Mouse (Mus musculus): ENCODE measurements around the gene Atat1. TPM values are rescaled to one million over a fixed set of nuclear protein-coding genes. Genes with fewer than 3 reads are reported as not detected.

The Atat1 gene
- total RNA-seq, 2 experiments from 2014 or later, result 3.0 to 4.6 TPM

Small RNA genes lying within 50 kb of the gene (microRNA-seq; reads per million reads assigned to microRNA genes)
- gene Gm28033 (ENCODE audit: borderline replicate concordance in 2 of 2) (0 reads per million in 2 experiments), gene Mir1894 (ENCODE audit: borderline replicate concordance in 2 of 2) (0 reads per million in 2 experiments)

Other genes starting within 250 kb of the Atat1 start
- 10 to 100 TPM in 1 of 2 experiments, 1 to 10 TPM in 1; 9.9 to 14.7 TPM for gene Vars2, start 242.5 kb downstream of the Atat1 start, total RNA-seq (2021)
- gene Gtf2h4, start 236.3 kb downstream of the Atat1 start, total RNA-seq (2021), result 10 to 100 TPM; 14.7 to 15.3 TPM
- 10 to 100 TPM; 14.1 to 16.1 TPM for gene Ddr1, start 205.5 kb downstream of the Atat1 start, total RNA-seq (2021)
- 1 to 10 TPM; 4.0 to 4.5 TPM for gene Ier3, start 88.4 kb downstream of the Atat1 start, total RNA-seq (2021)
- gene Flot1, start 86.8 kb downstream of the Atat1 start, total RNA-seq (2021), result 10 to 100 TPM; 41.0 to 46.3 TPM
- 10 to 100 TPM; 39.2 to 54.5 TPM for gene Tubb5, start 71.8 kb downstream of the Atat1 start, total RNA-seq (2021)
- 1 to 10 TPM; 3.7 to 5.2 TPM for gene Mdc1, start 68.6 kb downstream of the Atat1 start, total RNA-seq (2021)
- gene Nrm, start 48.8 kb downstream of the Atat1 start, total RNA-seq (2021), result 1 to 10 TPM in 1 of 2 experiments, under 1 TPM in 1; 0.74 to 1.6 TPM
- gene Ppp1r18, start 44.5 kb downstream of the Atat1 start, total RNA-seq (2021), result 1 to 10 TPM; 4.8 to 8.0 TPM
- 10 to 100 TPM; 14.8 to 15.2 TPM for gene Dhx16, start 30.3 kb downstream of the Atat1 start, total RNA-seq (2021)
- gene 2310061I04Rik, start 12.6 kb downstream of the Atat1 start, total RNA-seq (2021), result 10 to 100 TPM; 62.4 to 86.6 TPM
- gene Mrps18b, start 6.3 kb upstream of the Atat1 start, total RNA-seq (2021), result 10 to 100 TPM; 52.8 to 59.6 TPM
- 10 to 100 TPM; 17.7 to 25.5 TPM for gene Ppp1r10, start 6.4 kb upstream of the Atat1 start, total RNA-seq (2021)
- gene Abcf1, start 59.7 kb upstream of the Atat1 start, total RNA-seq (2021), result 10 to 100 TPM; 64.6 to 68.1 TPM
- gene Gnl1, start 69.8 kb upstream of the Atat1 start, total RNA-seq (2021), result 10 to 100 TPM; 14.7 to 16.1 TPM
- gene Prr3, start 70.2 kb upstream of the Atat1 start, total RNA-seq (2021), result 1 to 10 TPM; 2.6 to 3.9 TPM
- 1 to 10 TPM; 1.6 to 1.7 TPM for gene H2-T24, start 110.5 kb upstream of the Atat1 start, total RNA-seq (2021)
- 1 to 10 TPM; 6.2 to 8.7 TPM for gene H2-T23, start 122.8 kb upstream of the Atat1 start, total RNA-seq (2021)
- gene H2-T22, start 132.7 kb upstream of the Atat1 start, total RNA-seq (2021), result 1 to 10 TPM; 5.8 to 7.2 TPM
- not detected for gene Gm6034, start 132.9 kb upstream of the Atat1 start, total RNA-seq (2021)
- gene Gm11127, start 148.3 kb upstream of the Atat1 start, total RNA-seq (2021), result 1 to 10 TPM; 1.3 to 2.4 TPM
- gene Gm19684, start 211.6 kb upstream of the Atat1 start, total RNA-seq (2021), result not detected
- not detected for gene Gm7030, start 219.3 kb upstream of the Atat1 start, total RNA-seq (2021)

Measured in gastrocnemius, postnatal 25 days (tissue).